Mouse (Mus musculus) naive thymus-derived CD4-positive, alpha-beta T cell, adult 2 months (primary cell): ENCODE data around the gene Ncbp3.

ENCODE experiments used
- DNase-seq: peaks from one replicate; pipeline ENCODE4 v3.0.0-alpha.2; 2011; ENCODE audit warnings: low read depth

Ncbp3 gene

DNA sequence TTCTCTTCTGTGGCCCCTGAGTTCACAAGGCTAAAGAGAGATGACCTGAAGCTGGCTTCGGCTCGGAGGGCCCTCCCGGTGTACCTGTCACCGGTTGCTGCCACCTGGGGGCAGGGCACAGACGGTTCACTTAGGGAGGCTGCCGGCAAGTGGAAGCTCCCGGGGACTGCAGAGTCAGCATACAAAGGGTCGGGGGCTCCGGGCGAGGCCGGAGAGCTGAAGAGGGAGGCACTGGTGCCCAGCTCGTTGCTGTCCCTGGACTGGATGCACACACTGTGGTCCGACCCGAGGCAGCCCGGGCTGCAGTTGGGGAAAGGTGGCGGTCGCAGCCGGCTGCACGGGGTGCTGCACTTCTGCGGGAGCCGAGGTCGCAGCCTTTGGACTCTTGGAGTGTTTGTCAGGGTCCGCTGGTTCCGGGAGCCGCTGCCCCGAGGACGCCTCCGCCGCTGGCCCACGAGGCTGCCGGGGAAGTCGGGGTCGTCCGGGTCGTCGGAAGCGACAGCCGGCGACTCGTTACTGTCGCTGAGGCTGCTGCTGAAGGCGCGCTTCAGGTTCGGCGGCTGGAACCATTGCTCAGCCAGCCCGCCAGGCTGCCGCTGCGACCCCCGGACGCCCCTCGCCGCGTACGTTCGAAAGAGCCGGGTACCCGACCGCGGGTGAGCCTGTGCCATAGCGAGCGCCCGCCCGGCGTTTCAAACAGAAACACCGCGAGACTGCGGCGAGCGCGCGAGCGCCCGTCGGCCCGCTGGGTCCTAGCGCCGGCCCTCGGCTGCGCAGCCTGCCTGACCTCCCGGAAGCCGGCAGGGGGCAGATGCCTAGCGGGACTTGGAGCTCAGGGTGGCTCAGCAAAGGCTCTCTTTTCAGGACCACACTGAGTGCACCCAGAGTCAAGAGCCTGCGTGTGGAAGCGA, 90.3 kb downstream of the Ncbp3 start, which contains the start of gene Haspin:
Haspin (minus strand) TSS at position 704 of the 911 bp plus-strand sequence.
- DNase-seq, result peak; percentile 92
